Mouse (Mus musculus) embryo, embryonic 10.5 days (tissue): ENCODE results near the gene Rbks.
A peak's percentile ranks its signal among the peaks of the same experiment; 100 is the strongest.
"Not testable (repeated sequence)": the region's sequence is repeated elsewhere in the genome, so short reads cannot be mapped to it uniquely, and the experiment has no call there.

ENCODE experiments used
- DNase-seq: peaks from one replicate; pipeline ENCODE4 v3.0.0-alpha.2; 2015; ENCODE audit warnings: low spot score

The Rbks gene

GRCm38 (mm10) chr5:31627117-31627516, 70.3 kb downstream of the Rbks start:
- DNase-seq, result no peak

- no peak for DNase-seq
These were observed 77.1 kb downstream of the Rbks start for GRCm38 (mm10) chr5:31620326-31620725.

- no peak for DNase-seq
These were observed 82.9 kb downstream of the Rbks start for GRCm38 (mm10) chr5:31614339-31615025.

- peak; percentile 94 for DNase-seq
These were observed 83.6 kb downstream of the Rbks start for GRCm38 (mm10) chr5:31613852-31614286.

- no peak for DNase-seq
These were observed 86.2 kb downstream of the Rbks start for GRCm38 (mm10) chr5:31611186-31611585.

GRCm38 (mm10) chr5:31610376-31611086, 86.9 kb downstream of the Rbks start:
- DNase-seq, result no peak

GRCm38 (mm10) chr5:31606151-31606550, 91.3 kb downstream of the Rbks start:
- no peak for DNase-seq

- DNase-seq, result no peak
These were observed 93.7 kb downstream of the Rbks start for GRCm38 (mm10) chr5:31603766-31604165.

GRCm38 (mm10) chr5:31602377-31602776, 95.0 kb downstream of the Rbks start:
- DNase-seq, result no peak

- no peak for DNase-seq
These were observed 96.2 kb downstream of the Rbks start for GRCm38 (mm10) chr5:31601162-31601722.

GRCm38 (mm10) chr5:31599161-31599560, 98.3 kb downstream of the Rbks start:
- DNase-seq, result no peak

GRCm38 (mm10) chr5:31598579-31598978, 98.8 kb downstream of the Rbks start:
- peak; percentile 60 for DNase-seq

GRCm38 (mm10) chr5:31598121-31598520, 99.3 kb downstream of the Rbks start:
- no peak for DNase-seq

GRCm38 (mm10) chr5:31597430-31597944, 99.9 kb downstream of the Rbks start:
- DNase-seq, result no peak

- DNase-seq, result peak; percentile 72
These were observed 100.7 kb downstream of the Rbks start, which contains the start of gene Mrpl33 for GRCm38 (mm10) chr5:31596481-31597429. Mrpl33 (plus strand) TSS chr5:31596935.

- no peak for DNase-seq
These were observed 101.6 kb downstream of the Rbks start for GRCm38 (mm10) chr5:31595868-31596267.

GRCm38 (mm10) chr5:31591122-31591521, 106.3 kb downstream of the Rbks start:
- no peak for DNase-seq

GRCm38 (mm10) chr5:31589711-31590319, 107.6 kb downstream of the Rbks start:
- peak; percentile 23 for DNase-seq

- not testable (repeated sequence) for DNase-seq
These were observed 108.8 kb downstream of the Rbks start for GRCm38 (mm10) chr5:31588672-31589071.

- DNase-seq, result peak; percentile 43
These were observed 109.4 kb downstream of the Rbks start for GRCm38 (mm10) chr5:31588016-31588415.

GRCm38 (mm10) chr5:31585526-31585925, 111.9 kb downstream of the Rbks start:
- DNase-seq, result no peak
